Mouse (Mus musculus) E14TG2a.4 (cell line): ENCODE data around the gene Stk32b.

Experiments used
- CTCF ChIP-seq: conservative IDR thresholded peaks from 2 replicates; pipeline ENCODE4 v1.5.1; 2014; ENCODE audit warnings: low read length
- NANOG ChIP-seq: IDR thresholded peaks from 2 replicates; pipeline ENCODE4 v1.6.1; 2014; ENCODE audit warnings: borderline replicate concordance, low read length, mixed read lengths
- POU5F1 ChIP-seq: IDR thresholded peaks from 2 replicates; pipeline ENCODE4 v1.6.1; 2014; ENCODE audit warnings: low read length, borderline replicate concordance

- TF ChIP-seq CTCF (no peak), NANOG (peak; percentile 49; the same call in 1 of the 2 replicates), POU5F1 (no peak)
These were observed 503 bp upstream of the Stk32b start for GRCm38 (mm10) chr5:37717384-37717963.
